Mouse (Mus musculus) adrenal gland, adult 2 months (tissue): ENCODE measurements around the gene Cacna1e. TPM values are rescaled to one million over a fixed set of nuclear protein-coding genes. Genes with fewer than 3 reads are reported as not detected.

Source experiments
- DNase-seq: peaks from one replicate; pipeline ENCODE4 v3.0.0; 2021
- long read RNA-seq: library from polyadenylated mRNA; stranded (forward); transcript quantifications from one replicate; pipeline ENCODE4 v2.0.0, GENCODE M21; 2021
- polyA plus RNA-seq: library from polyadenylated mRNA; depleted of rRNA; stranded (reverse); fragments of >200 nt; gene quantifications from 2 replicates; pipeline ENCODE4 v1.2.3, GENCODE M21; 2012; rRNA removed
- total RNA-seq, 2 experiments: library from RNA; stranded (reverse); gene quantifications; 2 replicates each; pipeline ENCODE4 v1.2.3; 2021

Cacna1e gene
- total RNA-seq (under 1 TPM; 0.10 to 0.12 TPM), polyA plus RNA-seq (0.01 and 0.03 TPM in 2 replicates)
- long read RNA-seq: 0 reads

GRCm38 (mm10) chr1:154884275-154885206, at the start of gene Cacna1e:
Gene Cacna1e, minus strand, starts transcription at chr1:154884501.
- peak; percentile 24 for DNase-seq

- DNase-seq: peak; percentile 23
These were observed 34.1 kb upstream of the Cacna1e start for GRCm38 (mm10) chr1:154918406-154918805.

DNA sequence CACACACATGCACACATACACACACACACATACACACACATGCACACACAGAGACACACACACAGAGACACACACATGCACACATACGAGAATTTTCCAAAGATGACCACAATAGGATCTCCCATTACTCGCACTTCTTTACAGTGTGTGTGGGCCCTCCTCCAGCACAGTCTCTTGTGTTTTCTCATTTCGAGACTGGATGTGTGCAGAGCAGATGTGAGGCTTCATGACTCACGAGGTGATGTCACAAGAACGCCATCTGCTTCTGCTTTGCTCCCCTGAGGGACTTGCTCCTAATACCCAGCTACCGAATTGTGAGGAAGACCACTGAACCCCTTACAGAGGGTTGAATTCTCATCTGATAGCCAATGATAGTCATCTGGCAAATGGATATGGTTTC, 33.1 kb upstream of the Cacna1e start:
- no peak for DNase-seq

DNA sequence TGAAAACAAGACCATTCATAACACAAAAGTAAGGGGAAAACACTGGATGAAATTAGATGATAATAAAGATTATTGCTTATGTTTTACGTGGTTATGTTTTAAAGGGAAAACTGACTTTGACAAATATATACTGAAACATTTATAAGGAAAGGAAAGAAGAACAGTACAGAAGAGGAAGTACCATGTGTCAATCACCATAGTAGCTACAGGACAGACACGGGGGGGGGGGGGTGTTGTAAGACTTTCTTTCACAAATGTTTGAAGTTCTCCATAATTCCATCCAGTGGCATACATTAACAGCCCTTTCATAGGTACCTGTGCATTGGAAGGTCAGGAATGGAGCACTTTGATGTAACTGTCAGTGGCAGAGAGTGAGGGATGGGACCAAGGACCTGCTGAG, 25.3 kb upstream of the Cacna1e start:
- DNase-seq: no peak

DNA sequence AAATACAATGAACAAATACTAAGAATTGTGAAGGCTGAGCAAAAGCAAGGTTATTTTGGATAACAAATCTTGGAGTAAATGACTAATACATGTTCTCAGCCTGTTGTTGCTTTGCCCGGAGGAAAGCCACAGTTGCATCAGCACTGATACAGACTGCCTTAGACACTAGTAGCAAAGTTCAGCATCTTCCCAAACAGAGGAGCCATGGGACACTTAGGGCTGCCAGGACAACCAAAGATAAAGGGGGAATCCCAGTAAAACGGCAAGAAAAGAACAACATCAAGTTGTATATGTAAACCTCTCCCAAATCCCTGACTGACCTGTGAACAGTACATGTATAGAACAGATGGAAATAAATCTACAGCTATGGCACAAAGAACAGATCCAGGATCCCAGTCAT, 13.1 kb upstream of the Cacna1e start:
- peak; percentile 15 for DNase-seq

- no peak for DNase-seq
These were observed 5.9 kb upstream of the Cacna1e start for GRCm38 (mm10) chr1:154890244-154890643.

- DNase-seq: no peak
These were observed 4.2 kb upstream of the Cacna1e start for GRCm38 (mm10) chr1:154888495-154888894.

DNA sequence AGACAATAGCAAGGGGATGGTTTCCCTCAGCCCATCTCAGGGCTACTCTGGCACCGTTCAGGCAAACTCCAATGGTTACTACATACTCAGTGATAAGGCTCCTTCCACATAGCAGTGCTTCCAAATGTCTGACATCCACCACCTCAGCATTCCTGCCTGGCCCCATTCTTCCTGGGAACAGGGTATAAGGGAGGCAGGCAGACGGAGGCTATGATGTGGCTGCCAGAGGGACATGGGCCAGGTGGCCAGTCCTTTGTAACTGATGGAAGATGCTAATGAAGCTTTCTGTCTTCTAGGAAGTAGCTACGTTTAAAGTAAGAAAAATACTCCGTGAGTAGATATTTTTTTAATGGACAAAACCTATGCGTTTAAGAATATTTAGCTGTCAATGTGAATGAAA, 3.7 kb upstream of the Cacna1e start:
- DNase-seq: no peak

DNA sequence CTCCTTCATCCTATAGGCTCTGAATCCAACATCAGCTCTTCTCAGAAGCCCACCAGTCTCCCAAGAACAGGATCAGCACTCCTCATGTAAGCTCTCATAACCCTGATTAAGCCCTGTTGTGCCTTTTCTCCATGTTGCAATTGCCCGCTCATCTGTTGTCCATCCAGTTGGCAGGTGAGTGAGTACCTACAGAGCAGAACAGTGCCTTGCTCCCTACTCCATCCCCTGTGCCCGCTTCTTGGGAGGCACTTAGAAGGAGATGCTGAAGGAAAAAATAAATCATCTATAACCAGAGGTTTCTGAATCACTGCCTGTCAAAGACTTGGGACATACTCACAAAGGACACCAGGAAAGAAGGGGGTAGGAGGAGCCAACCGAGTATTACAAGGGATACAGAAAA, 3.2 kb upstream of the Cacna1e start:
- no peak for DNase-seq

DNA sequence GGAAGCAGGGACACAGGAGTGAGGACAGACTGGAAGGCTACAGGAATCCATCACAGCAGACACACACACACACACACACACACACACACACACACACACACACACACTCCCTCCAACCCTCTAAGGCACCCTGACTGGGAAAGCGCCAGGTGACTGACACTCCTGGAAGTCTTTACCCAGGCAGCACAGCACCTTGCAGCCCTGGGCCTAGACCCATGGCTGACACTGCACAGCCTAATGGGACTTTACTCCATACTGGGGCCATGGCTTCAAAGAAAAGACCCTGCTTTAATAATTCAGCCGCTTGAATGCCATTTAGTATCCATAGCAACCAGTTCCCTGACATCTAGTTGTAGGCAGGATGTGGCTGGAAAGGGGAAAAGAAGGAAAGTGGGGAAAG, 2.3 kb upstream of the Cacna1e start:
- DNase-seq: no peak

- DNase-seq: no peak
These were observed 877 bp upstream of the Cacna1e start for GRCm38 (mm10) chr1:154885207-154885548.

- DNase-seq: no peak
These were observed 607 bp downstream of the Cacna1e start for GRCm38 (mm10) chr1:154883596-154884191.

GRCm38 (mm10) chr1:154865981-154866380, 18.3 kb downstream of the Cacna1e start:
- no peak for DNase-seq

- DNase-seq: no peak
These were observed 22.9 kb downstream of the Cacna1e start for GRCm38 (mm10) chr1:154861416-154861815.

GRCm38 (mm10) chr1:154854564-154854963, 29.7 kb downstream of the Cacna1e start:
- no peak for DNase-seq

- DNase-seq: no peak
These were observed 33.6 kb downstream of the Cacna1e start for GRCm38 (mm10) chr1:154850515-154851287.

DNA sequence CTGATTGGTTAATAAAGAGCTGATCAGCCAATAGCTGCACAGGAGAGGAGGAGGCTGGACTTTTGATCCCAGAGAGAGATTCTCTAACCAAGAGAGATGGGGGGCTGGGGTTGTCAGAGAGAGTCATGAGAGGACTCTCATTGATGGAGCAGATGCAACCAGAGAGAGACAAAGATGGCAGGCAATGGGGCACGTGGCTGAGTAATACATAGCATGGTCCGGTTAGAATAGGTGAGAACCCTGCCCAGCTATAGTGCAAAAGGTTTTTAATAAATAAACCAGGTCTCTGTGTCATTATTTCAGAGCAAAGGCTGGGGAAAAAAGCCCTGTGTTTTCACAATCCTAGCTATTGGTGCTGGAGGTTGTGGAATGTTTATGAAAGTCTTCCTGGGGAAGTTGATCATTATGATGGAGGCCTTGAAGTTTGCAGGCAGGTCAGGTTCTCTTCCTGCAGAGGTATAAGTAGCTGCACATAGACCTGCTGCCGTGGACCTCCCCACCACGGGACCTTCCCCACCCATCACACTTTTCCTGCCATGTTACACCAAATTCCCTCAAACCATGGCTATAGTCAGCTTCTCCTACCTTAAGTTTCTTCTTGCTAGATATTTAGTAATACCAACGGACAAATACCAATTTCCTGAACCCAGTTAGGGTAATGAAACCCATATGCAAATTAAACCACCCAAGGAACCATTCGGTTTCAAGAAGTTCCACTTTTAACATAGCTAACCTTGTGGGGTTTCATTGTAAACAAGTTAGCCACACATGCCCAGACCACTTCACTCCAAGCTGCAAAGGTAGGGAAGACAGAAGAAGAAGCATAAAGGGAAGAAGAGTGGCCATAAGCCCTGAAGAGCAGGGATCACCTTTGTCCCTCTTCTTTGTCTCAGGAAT, 35.4 kb downstream of the Cacna1e start:
- DNase-seq: no peak

GRCm38 (mm10) chr1:154846900-154847299, 37.4 kb downstream of the Cacna1e start:
- DNase-seq: no peak

DNA sequence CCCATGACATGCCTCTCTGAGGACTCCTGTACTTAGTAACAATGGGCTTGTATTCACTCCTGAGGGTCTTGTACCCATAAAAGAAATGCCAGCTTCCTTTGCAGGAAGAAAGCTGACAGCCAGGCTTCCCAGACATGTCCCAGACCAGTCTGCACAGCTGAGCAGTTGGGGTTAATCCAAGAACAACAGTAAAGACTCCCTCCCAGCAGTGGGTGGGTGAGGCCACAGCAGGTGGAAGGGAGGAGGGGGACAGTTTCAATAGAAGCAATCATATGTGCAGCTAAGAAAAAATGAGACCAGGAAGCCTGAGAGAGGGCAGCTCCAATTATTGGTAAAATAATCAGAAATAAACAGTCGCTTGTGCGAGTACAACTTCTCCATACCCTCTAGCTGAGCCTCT, 40.9 kb downstream of the Cacna1e start:
- DNase-seq: no peak

GRCm38 (mm10) chr1:154842336-154842735, 42.0 kb downstream of the Cacna1e start:
- no peak for DNase-seq

DNA sequence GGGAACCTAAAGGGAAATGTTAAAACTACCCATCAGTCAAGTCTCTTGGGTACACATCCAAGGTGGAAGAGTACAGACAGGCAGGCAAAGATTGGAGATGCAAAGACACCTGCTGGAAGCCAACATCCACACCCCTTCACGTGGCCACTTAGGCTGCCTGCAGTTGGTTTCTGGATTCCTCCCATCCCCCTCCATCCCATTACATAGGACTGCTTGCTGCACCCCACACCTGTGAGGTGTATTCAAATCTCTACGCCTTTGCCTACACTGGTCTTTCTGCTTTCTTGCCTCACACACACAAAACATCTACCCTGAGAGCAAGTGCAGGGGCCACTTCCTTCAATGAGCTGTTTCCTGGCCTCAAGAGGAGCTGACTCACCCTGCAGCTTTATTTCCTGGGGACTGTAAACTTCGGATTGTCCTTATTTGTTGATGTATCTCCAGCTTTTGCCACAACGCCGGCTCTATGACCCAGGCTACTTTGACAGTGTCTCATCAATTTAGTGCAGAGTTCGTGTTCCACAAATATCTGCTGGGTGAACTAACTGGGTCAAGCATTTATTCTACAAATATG, 43.2 kb downstream of the Cacna1e start:
- no peak for DNase-seq
